Mouse (Mus musculus) liver, embryonic 14.5 days (tissue): Measurements from ENCODE around the gene 1700129C05Rik. TPM values are rescaled to one million over a fixed set of nuclear protein-coding genes. Genes with fewer than 3 reads are reported as not detected.

Source experiments
- ATAC-seq: fragments of 200-750 bp; cut with Nextera tagmentation; 2 replicates; pipeline ENCODE4 v1.8.0; 2017; ENCODE audit warnings: moderate number of reproducible peaks, mild to moderate bottlenecking, moderate library complexity; ENCODE audit not compliant: insufficient read depth
- DNase-seq, 3 experiments: peaks; one replicate each; pipeline ENCODE4 v3.0.0-alpha.2; 2012 to 2013; ENCODE audit warnings: low read depth in 3 of 3, low spot score in 3 of 3
- H3K27ac ChIP-seq: fragments of 300-500 bp; sonication (generic); 2 replicates; pipeline ENCODE4 v1.5.1; 2014; ENCODE audit warnings: moderate library complexity, mild to moderate bottlenecking, control low read depth, inconsistent platforms
- H3K27me3 ChIP-seq: fragments of 300-500 bp; sonication (generic); 2 replicates; pipeline ENCODE4 v1.6.1; 2014; ENCODE audit warnings: mild to moderate bottlenecking, low read length, moderate library complexity; ENCODE audit not compliant: control insufficient read depth, insufficient read depth
- H3K36me3 ChIP-seq: fragments of 300-500 bp; sonication (generic); replicated peaks from 2 replicates; pipeline ENCODE4 v1.6.1; 2014; ENCODE audit warnings: low read depth; ENCODE audit not compliant: control insufficient read depth, insufficient read depth
- H3K4me1 ChIP-seq, 2 experiments: fragments of 200-500 bp in 1 of 2; fragments of 300-500 bp in 1 of 2; sonication (generic) in 1 of 2; replicated peaks; 2 replicates each; pipeline ENCODE4 v1.6.1; 2012 to 2014; ENCODE audit warnings: antibody characterized with exemption in 1 of 2, inconsistent platforms in 1 of 2, low read length in 1 of 2; ENCODE audit not compliant: control insufficient read depth in 2 of 2, insufficient read depth in 2 of 2
- H3K4me2 ChIP-seq: fragments of 300-500 bp; sonication (generic); 2 replicates; pipeline ENCODE4 v1.6.1; 2014; ENCODE audit warnings: low read depth, mild to moderate bottlenecking, control low read depth, moderate library complexity
- H3K4me3 ChIP-seq, 2 experiments: fragments of 200-500 bp in 1 of 2; fragments of 300-500 bp in 1 of 2; sonication (generic) in 1 of 2; 2 replicates each; pipeline ENCODE4 v1.5.1; 2012 to 2014; ENCODE audit warnings: low read depth in 2 of 2, low read length in 2 of 2, mild to moderate bottlenecking in 2 of 2, control low read depth in 1 of 2, inconsistent platforms in 1 of 2, moderate library complexity in 1 of 2; ENCODE audit not compliant: insufficient read depth in 1 of 2
- H3K9ac ChIP-seq: fragments of 300-500 bp; sonication (generic); replicated peaks from 2 replicates; pipeline ENCODE4 v1.6.1; 2014; ENCODE audit warnings: mild to moderate bottlenecking, control low read depth, moderate library complexity
- H3K9me3 ChIP-seq: fragments of 300-500 bp; sonication (generic); 2 replicates; pipeline ENCODE4 v1.6.1; 2016; ENCODE audit warnings: low read length, mixed read lengths; ENCODE audit not compliant: control insufficient read depth
- CTCF ChIP-seq: IDR thresholded peaks from 2 replicates; pipeline ENCODE4 v1.5.1; 2016; ENCODE audit warnings: antibody characterized with exemption, low read depth, control low read depth
- EP300 ChIP-seq: IDR thresholded peaks from 2 replicates; pipeline ENCODE4 v1.6.1; 2016; ENCODE audit warnings: antibody characterized with exemption, low read depth
- WGBS: fragments of 180-500 bp; shearing (Covaris S2); extraction: QIAGEN DNeasy Blood & Tissue Kit; methylation state at CpG from one replicate; pipeline ENCODE4 v1.1.7; 2014; ENCODE audit not compliant: insufficient replicate concordance; 5-methylcytosine and 5-hydroxymethylcytosine counted together
- polyA plus RNA-seq, 2 experiments: library from polyadenylated mRNA; depleted of rRNA in 1 of 2; stranded (reverse) in 1 of 2; unstranded in 1 of 2; fragments of >200 nt; fragmentation: Nextera tagmentation in 1 of 2; extraction: Ambion mirVana in 1 of 2; gene quantifications; 2 replicates each; pipeline versions ENCODE4 v1.2.1 to v1.2.3; 2012 to 2014

The 1700129C05Rik gene
- polyA plus RNA-seq, 2 experiments, result not detected

GRCm38 (mm10) chr14:59084396-59084795 is 58.3 kb downstream of the 1700129C05Rik start:
- WGBS, result 38% methylated on average over 6 of the region's 6 CpGs
- Histone ChIP-seq H3K4me1 (no peaks in the 10 kb centered on the region), H3K9ac (no peak overlapping the region), H3K27ac (no peak overlapping the region), H3K27me3 (no peaks in the 10 kb centered on the region), H3K9me3 (no peaks in the 10 kb centered on the region), H3K4me2 (no peak overlapping the region), H3K36me3 (no peaks in the 10 kb centered on the region), H3K4me3 (no peak overlapping the region)
- ATAC-seq, result no peak
- TF ChIP-seq CTCF (no peak; the same call in 1 of the 2 replicates), EP300 (no peak)
- DNase-seq, result no peak

Other genes starting within 250 kb of the 1700129C05Rik start
- gene Gm5142, start 35.9 kb upstream of the 1700129C05Rik start, polyA plus RNA-seq (2012; rRNA removed), result not detected in 2 replicates
- gene Gm5142, start 35.9 kb upstream of the 1700129C05Rik start, polyA plus RNA-seq (2014; fragmentation: Nextera tagmentation; extraction: Ambion mirVana), result not detected in 2 replicates
- 8.4 and 11.2 TPM in 2 replicates for gene Rcbtb1, start 58.3 kb upstream of the 1700129C05Rik start, polyA plus RNA-seq (2012; rRNA removed)
- 13.5 and 14.3 TPM in 2 replicates for gene Rcbtb1, start 58.3 kb upstream of the 1700129C05Rik start, polyA plus RNA-seq (2014; fragmentation: Nextera tagmentation; extraction: Ambion mirVana)
- gene Gm6904, start 117.3 kb upstream of the 1700129C05Rik start, polyA plus RNA-seq (2012; rRNA removed), result not detected in 2 replicates
- not detected in 2 replicates for gene Gm6904, start 117.3 kb upstream of the 1700129C05Rik start, polyA plus RNA-seq (2014; fragmentation: Nextera tagmentation; extraction: Ambion mirVana)
- 0.12 TPM in 1 of 2 replicates, not detected in the other for gene Phf11a, start 154.6 kb upstream of the 1700129C05Rik start, polyA plus RNA-seq (2012; rRNA removed)
- 0.34 TPM in 1 of 2 replicates, not detected in the other for gene Phf11a, start 154.6 kb upstream of the 1700129C05Rik start, polyA plus RNA-seq (2014; fragmentation: Nextera tagmentation; extraction: Ambion mirVana)
- gene Phf11b, start 198.5 kb upstream of the 1700129C05Rik start, polyA plus RNA-seq (2012; rRNA removed), result 0.18 and 0.45 TPM in 2 replicates
- gene Phf11b, start 198.5 kb upstream of the 1700129C05Rik start, polyA plus RNA-seq (2014; fragmentation: Nextera tagmentation; extraction: Ambion mirVana), result 1.0 and 1.1 TPM in 2 replicates
- gene Phf11d, start 222.6 kb upstream of the 1700129C05Rik start, polyA plus RNA-seq (2012; rRNA removed), result 0.51 and 0.64 TPM in 2 replicates
- gene Phf11d, start 222.6 kb upstream of the 1700129C05Rik start, polyA plus RNA-seq (2014; fragmentation: Nextera tagmentation; extraction: Ambion mirVana), result 1.3 and 1.5 TPM in 2 replicates